In genomic region chr15:49896045-49896444, GRCm38 (mm10) we compare ENCODE assay signal across 19 mouse cellular contexts.
DNase-seq lines count a peak whose midpoint lies in the region; ATAC-seq and TF ChIP-seq lines count a peak whose summit lies in the region.
"Had no signal": no experiment of that assay in that cellular context is flagged by ENCODE, and none has a peak within 500 bp of the region (broad histone marks: within the 10 kb centered on the region; RNA-seq: fewer than 3 reads in every experiment).

No protein-coding gene starts in this region.

- ATAC-seq in frontal cortex, adult (ENCODE audit: low TSS enrichment), result peak; percentile 38; the same call in 1 of the 2 replicates
- no peak for ATAC-seq in midbrain, postnatal 0 days (ENCODE audit: low FRiP score)
- no peak for ATAC-seq in midbrain, embryonic 16.5 days
- ATAC-seq in neural tube, embryonic 15.5 days (ENCODE audit: low FRiP score), result peak; percentile 63; the same call in 1 of the 2 replicates
- ATAC-seq: intestine, embryonic 15.5 days had no signal

- no peak overlapping the region for H3K9ac ChIP-seq in midbrain, postnatal 0 days (replicated peaks; ENCODE audit: low read length, poor library complexity, severe bottlenecking)
- no peak overlapping the region for H3K9ac ChIP-seq in midbrain, embryonic 16.5 days (ENCODE audit: low read depth, low read length)
- H3K9ac ChIP-seq in neural tube, embryonic 15.5 days (replicated peaks), result no peak overlapping the region
- H3K9ac ChIP-seq: embryonic facial prominence, embryonic 12.5 days; forebrain, embryonic 12.5 days; hindbrain, embryonic 13.5 days; intestine, embryonic 15.5 days had no signal

- peak; percentile 55 for TF ChIP-seq CTCF in midbrain, postnatal 0 days (IDR thresholded peaks at IDR 0.05)

- H3K27ac ChIP-seq in midbrain, postnatal 0 days (ENCODE audit: low read depth, low read length), result no peak overlapping the region
- H3K27ac ChIP-seq in midbrain, embryonic 16.5 days (ENCODE audit: low read length), result no peak overlapping the region
- no peak overlapping the region for H3K27ac ChIP-seq in neural tube, embryonic 15.5 days (replicated peaks)
- H3K27ac ChIP-seq: embryonic facial prominence, embryonic 12.5 days; forebrain, embryonic 12.5 days; heart, embryonic 10.5 days; hindbrain, embryonic 13.5 days; intestine, embryonic 15.5 days had no signal

- no peak for DNase-seq in frontal cortex, postnatal 25 days (ENCODE audit: low spot score in 2 of 2)
- peak; percentile 5 for DNase-seq in midbrain, postnatal 0 days (ENCODE audit: low spot score)
- no peak for DNase-seq in ovary, adult 18-20 months (ENCODE audit: low spot score)
- DNase-seq: adrenal gland, adult 2 months; adrenal gland, postnatal 25 days; cerebellum, adult 11 months; cerebellum, adult 9-10 months; cerebellum, postnatal 25 days; heart, adult 18-20 months; heart, postnatal 10 days; heart, postnatal 4 days had no signal

- no peaks in the 10 kb centered on the region for H3K9me3 ChIP-seq in midbrain, postnatal 0 days (ENCODE audit: low read length)
- H3K9me3 ChIP-seq in midbrain, embryonic 16.5 days (replicated peaks; ENCODE audit: control insufficient read depth, low read length, poor library complexity, severe bottlenecking), result no peaks in the 10 kb centered on the region
- no peaks in the 10 kb centered on the region for H3K9me3 ChIP-seq in neural tube, embryonic 15.5 days (replicated peaks)
- H3K9me3 ChIP-seq: embryonic facial prominence, embryonic 12.5 days; forebrain, embryonic 12.5 days; heart, embryonic 10.5 days; hindbrain, embryonic 13.5 days; intestine, embryonic 15.5 days had no signal

- no peaks in the 10 kb centered on the region for H3K36me3 ChIP-seq in midbrain, postnatal 0 days (ENCODE audit: insufficient read depth, low read length)
- no peaks in the 10 kb centered on the region for H3K36me3 ChIP-seq in midbrain, embryonic 16.5 days (ENCODE audit: control insufficient read depth, insufficient read depth, low read length)
- H3K36me3 ChIP-seq in neural tube, embryonic 15.5 days, result no peaks in the 10 kb centered on the region
- H3K36me3 ChIP-seq: embryonic facial prominence, embryonic 12.5 days; forebrain, embryonic 12.5 days; heart, embryonic 10.5 days; hindbrain, embryonic 13.5 days; intestine, embryonic 15.5 days had no signal

- 65% methylated on average over 4 of the region's 4 CpGs for WGBS in midbrain, postnatal 0 days
- 72% methylated on average over 4 of the region's 4 CpGs for WGBS in midbrain, embryonic 16.5 days
- 54% methylated on average over 4 of the region's 4 CpGs for WGBS in neural tube, embryonic 15.5 days

- no peak overlapping the region for H3K4me2 ChIP-seq in midbrain, postnatal 0 days (ENCODE audit: low read depth, low read length, poor library complexity, severe bottlenecking)
- H3K4me2 ChIP-seq in midbrain, embryonic 16.5 days (ENCODE audit: low read length), result no peak overlapping the region
- no peak overlapping the region for H3K4me2 ChIP-seq in neural tube, embryonic 15.5 days
- H3K4me2 ChIP-seq: embryonic facial prominence, embryonic 12.5 days; forebrain, embryonic 12.5 days; hindbrain, embryonic 13.5 days; intestine, embryonic 15.5 days had no signal

- H3K4me1 ChIP-seq in midbrain, postnatal 0 days (ENCODE audit: insufficient read depth, low read length), result no peaks in the 10 kb centered on the region
- H3K4me1 ChIP-seq in midbrain, embryonic 16.5 days (ENCODE audit: control insufficient read depth, insufficient read depth, low read length), result no peaks in the 10 kb centered on the region
- H3K4me1 ChIP-seq in neural tube, embryonic 15.5 days, result no peaks in the 10 kb centered on the region
- H3K4me1 ChIP-seq: embryonic facial prominence, embryonic 12.5 days; forebrain, embryonic 12.5 days; heart, embryonic 10.5 days; hindbrain, embryonic 13.5 days; intestine, embryonic 15.5 days had no signal

- no peak overlapping the region for H3K4me3 ChIP-seq in midbrain, postnatal 0 days (ENCODE audit: low read depth, low read length)
- H3K4me3 ChIP-seq in midbrain, embryonic 16.5 days (ENCODE audit: low read depth, low read length), result no peak overlapping the region
- no peak overlapping the region for H3K4me3 ChIP-seq in neural tube, embryonic 15.5 days (replicated peaks)
- H3K4me3 ChIP-seq: embryonic facial prominence, embryonic 12.5 days; forebrain, embryonic 12.5 days; heart, embryonic 10.5 days; hindbrain, embryonic 13.5 days; intestine, embryonic 15.5 days had no signal

- no peaks in the 10 kb centered on the region for H3K27me3 ChIP-seq in midbrain, postnatal 0 days (ENCODE audit: insufficient read depth, low read length)
- H3K27me3 ChIP-seq in midbrain, embryonic 16.5 days (ENCODE audit: control insufficient read depth, insufficient read depth, low read depth, low read length), result no peaks in the 10 kb centered on the region
- no peaks in the 10 kb centered on the region for H3K27me3 ChIP-seq in neural tube, embryonic 15.5 days (replicated peaks)
- H3K27me3 ChIP-seq: embryonic facial prominence, embryonic 12.5 days; forebrain, embryonic 12.5 days; hindbrain, embryonic 13.5 days; intestine, embryonic 15.5 days had no signal

Comparison
In these comparisons a context has a peak if more than half of its experiments do, and no peak if none do; other contexts are left out.
1. ATAC-seq: peak in frontal cortex, adult (single experiment) and neural tube, embryonic 15.5 days (single experiment); none in midbrain, postnatal 0 days (single experiment) and midbrain, embryonic 16.5 days (single experiment).